Mouse (Mus musculus): ENCODE results near the gene Zfp93. TPM values are rescaled to one million over a fixed set of nuclear protein-coding genes. Genes with fewer than 3 reads are reported as not detected.
"Not testable (repeated sequence)": the region's sequence is repeated elsewhere in the genome, so short reads cannot be mapped to it uniquely, and the experiment has no call there.

Zfp93 gene
- polyA plus RNA-seq, 1 experiment from 2014 or later, result 6.8 TPM

DNA sequence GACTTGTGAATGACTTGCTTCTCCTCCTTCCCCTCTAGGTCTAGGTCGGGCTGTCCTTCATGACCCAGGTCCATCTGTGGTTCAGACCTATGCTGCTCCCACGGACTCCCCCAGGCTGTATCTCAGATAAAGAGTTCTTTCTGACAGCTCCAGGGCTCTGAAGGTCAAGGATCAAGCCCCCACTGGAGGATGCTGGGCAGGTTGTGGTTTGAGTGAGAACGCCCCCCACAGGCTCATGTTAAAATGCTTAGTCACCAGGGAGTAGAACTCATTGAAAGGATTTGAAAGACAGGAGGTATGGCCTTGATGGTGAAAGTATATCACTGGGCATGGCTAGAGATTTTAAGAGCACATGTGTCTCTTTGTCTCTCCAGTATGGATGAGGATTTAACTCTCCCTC is 964 bp upstream of the Zfp93 start:
- no peak overlapping the region for H3K27ac ChIP-seq (ENCODE audit: low read length)
- no peak for ATAC-seq
- H3K9me3 ChIP-seq (ENCODE audit: control insufficient read depth, low read length), result no peaks in the 10 kb centered on the region
- H3K27me3 ChIP-seq (replicated peaks; ENCODE audit: control insufficient read depth, insufficient read depth, low read length), result no peaks in the 10 kb centered on the region
- H3K4me1 ChIP-seq (ENCODE audit: control insufficient read depth, insufficient read depth, low read length), result peaks cover 4% of the 10 kb centered on the region; the same call in 1 of the 2 replicates
- 81% methylated on average over 3 of the region's 3 CpGs for WGBS
- H3K36me3 ChIP-seq (ENCODE audit: control insufficient read depth, insufficient read depth, low read length), result no peaks in the 10 kb centered on the region
- no peak overlapping the region for H3K9ac ChIP-seq (ENCODE audit: low read depth, low read length)
- H3K4me3 ChIP-seq (ENCODE audit: low read length), result no peak overlapping the region
- no peak overlapping the region for H3K4me2 ChIP-seq (ENCODE audit: low read depth, low read length)

DNA sequence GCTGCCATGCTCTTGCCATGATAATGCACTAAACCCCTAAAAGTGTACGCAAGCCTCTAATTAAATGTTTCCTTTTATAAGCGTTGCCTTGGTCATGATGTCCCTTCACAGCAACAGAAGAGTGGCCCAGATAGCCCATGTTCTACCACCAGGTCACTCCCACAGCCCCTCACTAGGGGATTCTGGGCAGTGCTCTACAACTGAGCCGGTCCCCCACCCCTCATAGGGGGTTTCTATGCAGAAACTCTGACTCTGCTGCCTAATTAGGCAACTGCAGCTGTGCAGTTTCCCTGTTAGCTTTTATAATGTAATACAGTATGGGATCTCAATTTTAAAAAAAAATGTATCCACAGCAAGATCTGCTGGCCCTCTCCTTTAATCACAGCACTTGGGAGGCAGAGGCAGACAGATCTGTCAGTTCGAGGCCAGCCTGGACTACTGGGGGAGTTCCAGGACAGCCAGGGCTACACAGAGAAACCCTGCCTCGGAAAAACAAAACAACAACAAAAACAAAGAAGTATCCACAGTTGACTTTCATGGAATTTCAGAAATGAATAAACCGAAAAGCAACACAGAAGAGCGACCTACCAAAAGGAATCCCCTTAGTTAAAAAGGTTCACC is 443 bp upstream of the Zfp93 start:
- Histone ChIP-seq H3K36me3 (ENCODE audit: control insufficient read depth, insufficient read depth, low read length) (peaks cover 3% of the 10 kb centered on the region; the same call in 1 of the 2 replicates), H3K9ac (ENCODE audit: low read depth, low read length) (peak overlapping the region; percentile 80), H3K4me2 (ENCODE audit: low read depth, low read length) (peak overlapping the region; percentile 74), H3K27me3 (replicated peaks; ENCODE audit: control insufficient read depth, insufficient read depth, low read length) (no peaks in the 10 kb centered on the region), H3K27ac (ENCODE audit: low read length) (no peak overlapping the region), H3K4me3 (ENCODE audit: low read length) (peak overlapping the region; percentile 87), H3K4me1 (ENCODE audit: control insufficient read depth, insufficient read depth, low read length) (peaks cover 4% of the 10 kb centered on the region; the same call in 1 of the 2 replicates), H3K9me3 (ENCODE audit: control insufficient read depth, low read length) (no peaks in the 10 kb centered on the region)
- 34% methylated on average over 7 of the region's 7 CpGs for WGBS
- ATAC-seq, result peak; percentile 73

DNA sequence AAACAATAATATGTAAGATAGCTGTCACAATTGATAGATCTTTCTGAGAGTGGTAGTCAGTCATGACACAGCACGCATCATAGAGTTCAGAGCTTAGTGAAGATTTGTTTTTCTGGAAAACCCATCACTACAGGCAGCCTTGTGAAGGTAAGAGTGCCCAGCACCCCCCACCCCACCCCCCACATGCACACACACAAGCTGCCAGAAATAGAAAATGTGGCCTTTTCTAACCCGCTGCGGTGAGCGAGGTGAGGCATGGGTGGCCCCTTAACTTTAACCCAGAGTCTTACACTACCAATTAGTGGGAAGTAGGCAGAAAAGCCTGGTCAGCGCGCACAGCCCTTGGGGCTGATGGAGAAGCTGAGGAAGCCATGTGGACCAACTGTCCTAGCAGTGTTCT is 971 bp downstream of the Zfp93 start:
- Histone ChIP-seq H3K9me3 (ENCODE audit: control insufficient read depth, low read length) (no peaks in the 10 kb centered on the region), H3K4me2 (ENCODE audit: low read depth, low read length) (no peak overlapping the region), H3K27me3 (replicated peaks; ENCODE audit: control insufficient read depth, insufficient read depth, low read length) (no peaks in the 10 kb centered on the region), H3K27ac (ENCODE audit: low read length) (no peak overlapping the region), H3K4me1 (ENCODE audit: control insufficient read depth, insufficient read depth, low read length) (peaks cover 4% of the 10 kb centered on the region; the same call in 1 of the 2 replicates), H3K36me3 (ENCODE audit: control insufficient read depth, insufficient read depth, low read length) (peaks cover 5% of the 10 kb centered on the region; the same call in 1 of the 2 replicates), H3K4me3 (ENCODE audit: low read length) (no peak overlapping the region), H3K9ac (ENCODE audit: low read depth, low read length) (no peak overlapping the region)
- no peak for ATAC-seq
- 90% methylated on average over 6 of the region's 6 CpGs for WGBS

DNA sequence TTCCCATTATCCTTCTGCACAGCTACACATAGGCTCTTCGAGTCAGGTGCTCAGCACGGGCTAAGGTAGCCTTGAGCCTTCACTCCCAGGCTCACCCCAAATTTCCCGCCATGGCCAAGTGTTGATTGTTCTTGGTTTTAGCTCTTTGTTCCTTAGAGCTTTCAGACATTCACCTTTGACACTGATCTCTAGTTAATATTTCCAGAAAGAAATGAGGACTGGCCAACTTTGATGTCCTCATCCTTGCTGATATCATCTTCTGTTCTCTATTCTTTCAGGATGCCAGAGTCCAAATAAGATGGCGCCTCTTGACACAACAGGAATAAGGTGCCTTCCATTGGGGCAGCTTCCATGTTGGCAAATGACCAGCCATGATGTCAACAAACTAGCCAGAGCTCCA is 4.2 kb downstream of the Zfp93 start:
- Histone ChIP-seq H3K9me3 (ENCODE audit: control insufficient read depth, low read length) (no peaks in the 10 kb centered on the region), H3K4me3 (ENCODE audit: low read length) (no peak overlapping the region), H3K27me3 (replicated peaks; ENCODE audit: control insufficient read depth, insufficient read depth, low read length) (no peaks in the 10 kb centered on the region), H3K4me1 (ENCODE audit: control insufficient read depth, insufficient read depth, low read length) (peaks cover 4% of the 10 kb centered on the region; the same call in 1 of the 2 replicates), H3K9ac (ENCODE audit: low read depth, low read length) (no peak overlapping the region), H3K27ac (ENCODE audit: low read length) (no peak overlapping the region), H3K4me2 (ENCODE audit: low read depth, low read length) (no peak overlapping the region), H3K36me3 (ENCODE audit: control insufficient read depth, insufficient read depth, low read length) (peaks cover 5% of the 10 kb centered on the region; the same call in 1 of the 2 replicates)
- 94% methylated on average over 4 of the region's 4 CpGs for WGBS
- ATAC-seq, result no peak

DNA sequence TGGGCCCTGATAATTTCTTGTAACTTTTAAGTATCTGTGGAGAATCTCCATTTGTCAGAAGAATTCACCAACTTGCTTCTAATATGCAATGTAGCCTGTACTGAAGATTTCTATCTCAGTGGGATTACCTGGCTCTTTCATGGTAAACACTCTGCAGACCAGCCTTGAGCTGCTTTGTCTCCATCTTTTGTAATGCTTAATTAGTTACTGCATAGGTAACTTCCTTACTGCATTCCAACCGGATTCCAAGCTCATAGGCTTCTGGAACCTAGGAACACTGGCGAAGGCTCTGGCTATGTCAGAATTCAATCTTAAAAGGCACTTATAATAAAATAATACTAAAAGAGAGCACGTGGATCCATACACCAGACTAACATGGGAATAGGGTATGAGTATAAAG is 8.6 kb downstream of the Zfp93 start:
- H3K4me1 ChIP-seq (ENCODE audit: control insufficient read depth, insufficient read depth, low read length); H3K4me2 ChIP-seq (ENCODE audit: low read depth, low read length); H3K36me3 ChIP-seq (ENCODE audit: control insufficient read depth, insufficient read depth, low read length); H3K9me3 ChIP-seq (ENCODE audit: control insufficient read depth, low read length); H3K27me3 ChIP-seq (replicated peaks; ENCODE audit: control insufficient read depth, insufficient read depth, low read length); H3K9ac ChIP-seq (ENCODE audit: low read depth, low read length); H3K27ac ChIP-seq (ENCODE audit: low read length); H3K4me3 ChIP-seq (ENCODE audit: low read length); ATAC-seq: not testable (repeated sequence)
- WGBS, result 88% methylated on average over 3 of the region's 3 CpGs

DNA sequence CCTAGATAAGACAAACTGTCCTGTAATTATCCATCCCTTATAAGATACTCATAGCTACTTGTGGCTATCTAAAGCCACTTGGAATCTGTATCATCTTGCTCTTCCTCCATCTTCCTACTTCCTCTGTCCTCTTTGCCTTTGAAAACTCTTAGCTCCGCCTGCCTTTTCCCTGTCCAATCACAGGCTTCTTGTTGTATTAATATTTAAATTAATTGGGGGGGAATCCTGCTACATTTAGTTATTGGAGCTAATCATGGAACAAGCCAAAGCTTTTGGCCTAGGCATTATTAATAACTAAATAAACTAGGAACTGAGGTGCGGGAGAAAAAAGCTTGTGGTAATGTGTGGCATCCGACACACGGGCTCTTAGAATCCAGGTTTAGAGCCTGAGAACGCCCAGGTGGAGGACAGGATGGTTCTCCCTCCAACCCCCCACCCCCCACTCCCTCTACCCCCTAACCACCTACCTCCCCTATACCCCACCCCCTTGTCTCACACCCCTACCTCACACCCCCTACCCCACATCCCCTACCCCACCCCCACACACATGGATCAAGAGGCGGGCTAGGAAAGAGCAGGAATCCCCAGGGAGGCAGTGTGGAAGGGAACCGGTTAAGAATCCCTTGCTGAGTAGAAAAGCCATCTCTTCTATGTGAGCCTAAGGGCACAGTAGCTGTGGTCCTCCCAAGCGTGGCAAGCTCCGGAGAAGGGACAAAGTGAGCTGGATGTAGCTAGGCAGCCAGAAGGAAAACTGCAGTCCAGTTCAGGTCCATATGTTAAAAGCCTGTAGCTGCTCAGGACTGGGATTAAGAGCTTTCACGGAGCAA is 10.0 kb downstream of the Zfp93 start:
- H3K9ac ChIP-seq (ENCODE audit: low read depth, low read length), result no peak overlapping the region
- no peak overlapping the region for H3K4me3 ChIP-seq (ENCODE audit: low read length)
- H3K36me3 ChIP-seq (ENCODE audit: control insufficient read depth, insufficient read depth, low read length), result no peaks in the 10 kb centered on the region
- H3K4me1 ChIP-seq (ENCODE audit: control insufficient read depth, insufficient read depth, low read length), result no peaks in the 10 kb centered on the region
- H3K27me3 ChIP-seq (replicated peaks; ENCODE audit: control insufficient read depth, insufficient read depth, low read length), result no peaks in the 10 kb centered on the region
- WGBS, result 57% methylated on average over 10 of the region's 10 CpGs
- H3K27ac ChIP-seq (ENCODE audit: low read length), result no peak overlapping the region
- H3K9me3 ChIP-seq (ENCODE audit: control insufficient read depth, low read length), result 0 out of 2 replicates have a peak, but pooled peaks cover 4% of the 10 kb centered on the region
- ATAC-seq, result no peak
- H3K4me2 ChIP-seq (ENCODE audit: low read depth, low read length), result no peak overlapping the region

DNA sequence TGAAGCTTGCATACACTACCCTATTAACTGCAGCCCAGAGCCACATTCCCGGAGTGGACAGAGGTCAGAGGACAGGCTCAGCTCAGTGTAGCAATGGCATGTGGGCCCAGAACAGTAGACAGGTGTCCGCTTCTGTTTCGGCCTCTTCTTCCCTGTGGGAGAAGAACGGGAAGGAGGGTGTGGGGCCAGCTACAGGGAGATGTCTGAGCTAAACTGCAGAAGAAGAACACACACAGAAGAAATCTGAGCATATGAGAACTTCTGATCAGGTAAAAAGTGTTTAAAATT is 10.6 kb downstream of the Zfp93 start:
- Histone ChIP-seq H3K27ac (ENCODE audit: low read length) (no peak overlapping the region), H3K4me1 (ENCODE audit: control insufficient read depth, insufficient read depth, low read length) (no peaks in the 10 kb centered on the region), H3K9ac (ENCODE audit: low read depth, low read length) (no peak overlapping the region), H3K36me3 (ENCODE audit: control insufficient read depth, insufficient read depth, low read length) (no peaks in the 10 kb centered on the region), H3K9me3 (ENCODE audit: control insufficient read depth, low read length) (0 out of 2 replicates have a peak, but pooled peaks cover 4% of the 10 kb centered on the region), H3K4me3 (ENCODE audit: low read length) (no peak overlapping the region), H3K4me2 (ENCODE audit: low read depth, low read length) (no peak overlapping the region), H3K27me3 (replicated peaks; ENCODE audit: control insufficient read depth, insufficient read depth, low read length) (no peaks in the 10 kb centered on the region)
- no peak for ATAC-seq
- 59% methylated on average over 4 of the region's 4 CpGs for WGBS

DNA sequence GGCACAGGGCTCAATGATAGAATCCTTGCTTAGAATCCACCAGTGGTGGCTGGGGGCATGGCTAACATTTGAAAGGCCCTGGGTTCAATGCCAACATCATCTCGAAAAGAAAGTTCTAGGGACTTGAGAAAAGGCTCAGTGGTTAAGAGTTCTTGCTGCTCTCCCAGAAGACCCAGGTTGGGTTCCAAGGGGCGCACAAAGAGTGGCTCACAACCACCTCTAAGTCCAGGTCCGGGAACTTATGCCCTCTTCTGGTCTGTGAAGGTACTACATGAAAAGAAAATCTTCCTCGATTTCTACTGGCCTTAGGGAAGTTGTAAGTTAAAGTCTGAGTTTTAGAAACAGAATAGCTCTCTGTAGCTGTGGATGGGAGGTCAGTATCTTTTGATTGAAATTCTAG is 15.9 kb downstream of the Zfp93 start:
- Histone ChIP-seq H3K36me3 (ENCODE audit: control insufficient read depth, insufficient read depth, low read length) (peaks cover 4% of the 10 kb centered on the region), H3K4me1 (ENCODE audit: control insufficient read depth, insufficient read depth, low read length) (no peaks in the 10 kb centered on the region), H3K4me3 (ENCODE audit: low read length) (no peak overlapping the region), H3K9ac (ENCODE audit: low read depth, low read length) (no peak overlapping the region), H3K9me3 (ENCODE audit: control insufficient read depth, low read length) (0 out of 2 replicates have a peak, but pooled peaks cover 4% of the 10 kb centered on the region), H3K27me3 (replicated peaks; ENCODE audit: control insufficient read depth, insufficient read depth, low read length) (no peaks in the 10 kb centered on the region), H3K4me2 (ENCODE audit: low read depth, low read length) (no peak overlapping the region), H3K27ac (ENCODE audit: low read length) (no peak overlapping the region)
- no peak for ATAC-seq
- 54% methylated on average over 4 of the region's 4 CpGs for WGBS

DNA sequence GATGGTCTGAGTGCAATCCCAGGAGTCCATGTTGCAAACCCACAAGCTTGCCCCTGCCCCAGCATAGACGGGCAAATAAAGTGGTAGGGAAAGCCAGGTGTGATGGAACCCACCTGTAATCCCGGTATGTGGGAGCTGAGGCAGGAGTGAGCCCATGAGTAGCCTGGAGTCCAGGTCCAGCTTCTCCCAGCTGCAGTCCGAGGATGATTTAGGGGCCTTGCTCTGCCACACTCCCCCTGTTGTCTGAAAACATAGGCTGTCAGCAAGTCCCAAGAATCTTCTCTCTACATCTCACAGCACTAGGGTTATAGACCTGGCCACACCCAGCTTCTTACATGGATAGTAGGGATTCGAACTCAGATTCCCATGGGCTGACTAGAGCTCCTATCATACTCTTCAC is 16.7 kb downstream of the Zfp93 start:
- Histone ChIP-seq H3K4me3 (ENCODE audit: low read length) (no peak overlapping the region), H3K4me2 (ENCODE audit: low read depth, low read length) (no peak overlapping the region), H3K36me3 (ENCODE audit: control insufficient read depth, insufficient read depth, low read length) (peaks cover 12% of the 10 kb centered on the region), H3K27ac (ENCODE audit: low read length) (no peak overlapping the region), H3K4me1 (ENCODE audit: control insufficient read depth, insufficient read depth, low read length) (no peaks in the 10 kb centered on the region), H3K9me3 (ENCODE audit: control insufficient read depth, low read length) (0 out of 2 replicates have a peak, but pooled peaks cover 4% of the 10 kb centered on the region), H3K9ac (ENCODE audit: low read depth, low read length) (no peak overlapping the region), H3K27me3 (replicated peaks; ENCODE audit: control insufficient read depth, insufficient read depth, low read length) (no peaks in the 10 kb centered on the region)
- 70% methylated on average over 4 of the region's 4 CpGs for WGBS
- ATAC-seq, result no peak

Data from intestine, embryonic 16.5 days (tissue).